Mouse (Mus musculus): ENCODE results near the gene Calcoco1.

DNA sequence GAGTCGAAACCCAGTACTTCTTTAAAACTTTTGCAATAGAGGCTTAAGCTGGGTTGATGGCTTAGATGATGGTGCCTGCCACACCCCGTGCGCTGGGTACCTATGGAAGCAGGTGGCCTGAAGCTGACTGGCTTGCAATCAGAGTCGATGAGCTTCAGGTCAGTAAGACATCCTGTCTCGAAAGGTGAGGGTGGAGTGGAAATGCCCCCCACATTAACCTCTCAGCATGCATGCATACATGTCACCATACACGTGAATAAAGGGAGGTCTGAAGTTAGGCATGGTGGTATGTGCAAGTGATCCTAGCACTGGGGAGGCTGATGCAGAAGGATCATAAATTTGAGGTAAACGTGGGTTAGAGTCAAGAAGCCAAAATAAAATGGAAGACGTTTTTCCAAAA, 52.4 kb downstream of the Calcoco1 start:
- TF ChIP-seq CTCF (IDR thresholded peaks at IDR 0.05; ENCODE audit: low read depth) (no peak), EP300 (IDR thresholded peaks at IDR 0.05; ENCODE audit: low read depth) (no peak)

Measured in heart, postnatal 0 days (tissue).